Mouse (Mus musculus) midbrain, embryonic 14.5 days (tissue): ENCODE data around the gene Zfp84. TPM values are rescaled to one million over a fixed set of nuclear protein-coding genes. Genes with fewer than 3 reads are reported as not detected.

ENCODE experiments used
- ATAC-seq: fragments of 200-750 bp; cut with Nextera tagmentation; 2 replicates; pipeline ENCODE4 v1.8.0; 2017; ENCODE audit warnings: moderate number of reproducible peaks, moderate library complexity; ENCODE audit not compliant: low FRiP score, low TSS enrichment
- DNase-seq: peaks from one replicate; pipeline ENCODE4 v3.0.0-alpha.2; 2015
- H3K27ac ChIP-seq: fragments of 300-500 bp; sonication (generic); replicated peaks from 2 replicates; pipeline ENCODE4 v1.5.1; 2014; ENCODE audit warnings: mild to moderate bottlenecking, low read depth, low read length, moderate library complexity
- H3K27me3 ChIP-seq: fragments of 300-500 bp; sonication (generic); 2 replicates; pipeline ENCODE4 v1.6.1; 2014; ENCODE audit warnings: low read length, control low read depth, mixed read lengths; ENCODE audit not compliant: control insufficient read depth, insufficient read depth
- H3K36me3 ChIP-seq: fragments of 300-500 bp; sonication (generic); 2 replicates; pipeline ENCODE4 v1.6.1; 2014; ENCODE audit warnings: low read length, control low read depth; ENCODE audit not compliant: control insufficient read depth, insufficient read depth
- H3K4me1 ChIP-seq: fragments of 300-500 bp; sonication (generic); 2 replicates; pipeline ENCODE4 v1.6.1; 2014; ENCODE audit warnings: mild to moderate bottlenecking, antibody characterized with exemption, low read length, control low read depth; ENCODE audit not compliant: control insufficient read depth, insufficient read depth
- H3K4me2 ChIP-seq: fragments of 300-500 bp; sonication (generic); 2 replicates; pipeline ENCODE4 v1.6.1; 2014; ENCODE audit warnings: mild to moderate bottlenecking, low read length, moderate library complexity
- H3K4me3 ChIP-seq: fragments of 300-500 bp; sonication (generic); replicated peaks from 2 replicates; pipeline ENCODE4 v1.5.1; 2014; ENCODE audit warnings: low read depth, low read length
- H3K9ac ChIP-seq: fragments of 300-500 bp; sonication (generic); replicated peaks from 2 replicates; pipeline ENCODE4 v1.6.1; 2014; ENCODE audit warnings: mild to moderate bottlenecking, low read length, moderate library complexity
- H3K9me3 ChIP-seq: fragments of 300-500 bp; sonication (generic); 2 replicates; pipeline ENCODE4 v1.6.1; 2016; ENCODE audit warnings: low read length, control low read depth, mixed read lengths; ENCODE audit not compliant: control insufficient read depth
- WGBS: fragments of 180-500 bp; shearing (Covaris S2); extraction: QIAGEN DNeasy Blood & Tissue Kit; methylation state at CpG from one replicate; pipeline ENCODE4 v1.1.7; 2014; 5-methylcytosine and 5-hydroxymethylcytosine counted together
- polyA plus RNA-seq: library from polyadenylated mRNA; unstranded; fragments of >200 nt; fragmentation: Nextera tagmentation; extraction: Ambion mirVana; gene quantifications from 2 replicates; pipeline ENCODE4 v1.2.1, GENCODE M21; 2014

Gene Zfp84
- polyA plus RNA-seq, 1 experiment from 2014 or later: 21.0 TPM

DNA sequence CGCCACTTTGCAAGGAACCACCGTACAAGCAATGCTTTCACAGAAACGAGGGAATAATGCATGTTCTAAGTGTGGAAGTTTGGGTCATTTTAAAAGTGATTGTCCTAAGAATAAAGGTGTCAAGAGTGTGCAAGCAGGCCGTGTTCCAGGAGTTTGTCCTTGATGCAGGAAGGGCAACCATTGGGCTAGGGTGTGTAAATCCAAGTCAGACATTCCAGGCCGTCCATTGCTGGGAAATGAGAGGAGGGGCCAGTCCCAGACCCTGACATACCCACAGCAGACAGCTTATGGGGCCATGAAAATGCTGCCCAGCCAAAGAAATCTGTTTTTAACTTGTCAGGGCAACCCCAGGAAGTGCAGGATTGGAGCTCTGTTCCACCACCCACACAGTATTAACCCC lies 38.7 kb downstream of the Zfp84 start:
- no peak for ATAC-seq
- WGBS: 74% methylated on average over 5 of the region's 5 CpGs

DNA sequence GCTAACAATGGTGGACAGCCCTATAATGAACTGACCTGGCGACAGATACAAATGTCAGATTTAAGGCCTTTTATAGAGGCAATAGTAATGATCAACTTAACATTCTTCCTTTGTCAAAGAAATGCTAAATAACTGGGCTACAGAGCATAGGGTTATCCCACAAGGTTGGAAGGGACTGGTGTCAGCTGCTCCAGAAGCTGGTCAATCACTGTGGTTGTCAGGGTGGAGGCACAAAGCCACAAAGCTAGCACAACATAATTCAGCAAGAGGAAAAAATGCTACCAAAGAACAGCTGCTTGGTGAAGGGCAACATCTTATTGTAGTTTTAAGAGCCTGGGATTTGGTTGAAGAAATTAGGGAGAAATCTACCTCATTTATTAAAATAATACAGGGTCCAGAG lies 43.9 kb downstream of the Zfp84 start:
- ATAC-seq (no peak), DNase-seq (no peak)
- H3K27me3 ChIP-seq: no peaks in the 10 kb centered on the region
- H3K36me3 ChIP-seq: no peaks in the 10 kb centered on the region
- H3K27ac ChIP-seq: no peak overlapping the region
- no peak overlapping the region for H3K4me2 ChIP-seq
- H3K9me3 ChIP-seq: peaks cover 3% of the 10 kb centered on the region
- H3K4me1 ChIP-seq: peaks cover 22% of the 10 kb centered on the region
- WGBS: 96% methylated on average over 1 of the region's 1 CpGs
- no peak overlapping the region for H3K4me3 ChIP-seq
- no peak overlapping the region for H3K9ac ChIP-seq

More for the DNA sequence above, 38.7 kb downstream of the Zfp84 start:
- DNase-seq: no peak
- Histone ChIP-seq H3K9ac (no peak overlapping the region), H3K4me2 (no peak overlapping the region), H3K36me3 (no peaks in the 10 kb centered on the region), H3K4me3 (no peak overlapping the region), H3K27me3 (no peaks in the 10 kb centered on the region), H3K27ac (no peak overlapping the region), H3K4me1 (no peaks in the 10 kb centered on the region), H3K9me3 (peaks cover 3% of the 10 kb centered on the region)

GRCm38 (mm10) chr7:29814381-29814780 lies 46.0 kb downstream of the Zfp84 start:
- H3K4me1 ChIP-seq: peaks cover 34% of the 10 kb centered on the region
- ATAC-seq (no peak), DNase-seq (no peak)
- no peak overlapping the region for H3K27ac ChIP-seq
- 90% methylated on average over 2 of the region's 2 CpGs for WGBS
- H3K4me2 ChIP-seq: peak overlapping the region; percentile 79
- no peak overlapping the region for H3K9ac ChIP-seq
- H3K36me3 ChIP-seq: no peaks in the 10 kb centered on the region
- peak overlapping the region; percentile 59 for H3K4me3 ChIP-seq
- H3K9me3 ChIP-seq: peaks cover 3% of the 10 kb centered on the region
- H3K27me3 ChIP-seq: no peaks in the 10 kb centered on the region

DNA sequence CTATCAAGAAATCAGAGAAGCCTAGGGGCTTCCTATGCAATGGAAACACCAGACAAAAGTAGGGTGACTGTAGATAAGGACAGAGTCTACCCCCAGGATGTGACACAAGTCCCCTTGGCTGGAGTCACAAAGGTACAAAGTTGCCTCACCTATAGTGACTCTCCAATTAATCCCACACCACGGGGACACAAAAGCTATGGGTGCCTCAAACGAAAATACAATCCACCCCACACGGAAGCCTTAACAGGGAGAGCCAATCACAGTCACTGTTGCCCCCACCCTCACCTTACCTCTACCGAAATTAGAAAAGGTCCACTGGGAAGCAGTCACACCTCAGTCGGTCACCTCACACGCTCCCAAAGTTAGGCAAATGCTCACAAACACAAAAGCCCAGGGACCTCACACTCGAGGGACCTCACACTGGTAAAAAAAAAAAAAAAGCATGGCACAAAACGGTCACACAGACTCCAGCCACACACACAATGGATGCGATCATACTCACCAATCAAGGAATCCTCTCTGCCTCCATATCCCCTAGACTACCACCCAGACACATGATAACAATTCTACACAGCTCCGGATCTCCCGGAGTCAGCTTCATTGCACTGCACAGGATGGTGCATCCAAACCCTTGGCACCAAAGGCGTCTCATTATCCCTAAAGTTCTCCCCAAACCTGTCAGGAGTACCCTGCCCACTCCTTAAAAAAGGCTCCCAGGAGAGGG lies 46.9 kb downstream of the Zfp84 start:
- DNase-seq: no peak

DNA sequence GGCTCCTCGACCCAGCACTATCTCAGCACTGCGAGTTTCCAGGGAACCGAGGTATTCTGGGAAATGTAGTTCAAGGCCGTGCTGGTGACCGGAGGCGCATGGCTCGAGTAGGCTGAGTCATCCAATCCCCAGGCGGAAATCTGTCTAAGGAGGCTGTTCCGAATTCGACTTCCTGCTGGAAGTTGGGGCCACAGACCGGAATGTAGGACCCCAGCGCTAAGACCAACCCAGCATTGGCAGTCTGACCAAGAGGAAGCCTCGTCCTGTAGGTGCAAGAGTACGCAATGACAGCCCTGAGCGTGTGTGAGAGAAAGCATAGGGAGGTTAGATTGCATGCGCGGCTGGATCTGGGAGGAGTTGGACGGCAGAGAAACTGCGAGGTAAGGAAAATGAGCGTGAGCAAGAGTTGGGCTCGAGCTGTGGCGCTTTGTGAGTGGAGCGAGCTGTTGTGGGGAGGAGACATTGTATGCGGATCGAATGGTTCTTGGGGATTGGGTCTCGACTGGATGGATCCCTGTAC lies 47.6 kb downstream of the Zfp84 start, which contains the start of gene Zfp790:
TSS of gene Zfp790 (plus strand) at position 205 of the 520 bp plus-strand sequence.
- peak within 1 kb of the TSS; percentile 69 for H3K27ac ChIP-seq
- H3K4me3 ChIP-seq: peak within 1 kb of the TSS; percentile 59
- H3K36me3 ChIP-seq: no peaks in the 10 kb centered on the region
- peak; percentile 97 for DNase-seq
- H3K9ac ChIP-seq: peak within 1 kb of the TSS; percentile 58
- peak within 1 kb of the TSS; percentile 79 for H3K4me2 ChIP-seq
- peak; percentile 94 for ATAC-seq
- WGBS: under 1% methylated on average over 26 of the region's 26 CpGs
- H3K4me1 ChIP-seq: peaks cover 37% of the 10 kb centered on the region
- H3K27me3 ChIP-seq: no peaks in the 10 kb centered on the region
- H3K9me3 ChIP-seq: no peaks in the 10 kb centered on the region

More for the DNA sequence above, 46.9 kb downstream of the Zfp84 start:
- peaks cover 3% of the 10 kb centered on the region; the same call in 1 of the 2 replicates for H3K9me3 ChIP-seq
- no peaks in the 10 kb centered on the region for H3K36me3 ChIP-seq
- H3K4me1 ChIP-seq: peaks cover 37% of the 10 kb centered on the region
- WGBS: 2% methylated on average over 12 of the region's 12 CpGs
- no peaks in the 10 kb centered on the region for H3K27me3 ChIP-seq
- peak overlapping the region; percentile 79 for H3K4me2 ChIP-seq
- H3K4me3 ChIP-seq: peak overlapping the region; percentile 59
- peak overlapping the region; percentile 68 for H3K27ac ChIP-seq
- peak; percentile 61 for ATAC-seq
- H3K9ac ChIP-seq: peak overlapping the region; percentile 58

DNA sequence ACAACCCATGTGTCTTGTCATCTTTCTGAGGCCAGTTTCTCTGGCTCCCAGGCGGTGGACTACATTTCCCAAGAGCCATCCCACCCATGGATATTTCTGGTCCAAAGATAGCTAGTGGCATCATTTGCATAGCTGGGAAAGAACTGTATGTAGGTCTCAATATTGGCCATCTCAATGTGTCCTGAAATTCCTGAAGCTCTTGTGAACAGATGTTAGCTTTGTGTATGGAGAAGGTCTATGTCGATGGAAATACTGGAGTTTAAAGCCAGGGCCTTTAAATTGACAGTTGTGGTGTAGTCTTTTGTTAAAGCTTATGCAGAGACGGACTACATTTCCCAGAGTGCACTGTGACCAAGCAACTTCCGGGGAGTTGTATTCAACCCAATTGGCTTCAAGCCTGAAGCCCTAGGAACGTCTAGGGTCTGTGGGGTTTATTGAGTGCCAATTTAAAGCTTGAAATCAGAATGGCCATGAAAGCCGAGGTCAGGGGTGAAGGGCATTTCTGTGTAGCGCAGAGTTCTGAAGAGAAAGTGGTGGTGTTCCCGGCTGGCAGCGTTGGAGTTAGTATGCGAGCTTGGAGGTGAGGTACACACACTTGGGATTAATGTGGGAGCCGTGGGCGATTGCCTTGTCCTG lies 50.4 kb downstream of the Zfp84 start:
- no peaks in the 10 kb centered on the region for H3K27me3 ChIP-seq
- peak overlapping the region; percentile 77 for H3K27ac ChIP-seq
- peaks cover 37% of the 10 kb centered on the region for H3K4me1 ChIP-seq
- peak overlapping the region; percentile 38 for H3K9ac ChIP-seq
- H3K4me2 ChIP-seq: peak overlapping the region; percentile 70
- H3K36me3 ChIP-seq: peaks cover 16% of the 10 kb centered on the region
- 1% methylated on average over 12 of the region's 12 CpGs for WGBS
- H3K4me3 ChIP-seq: peak overlapping the region; percentile 43
- peak; percentile 75 for ATAC-seq
- peak; percentile 96 for DNase-seq
- H3K9me3 ChIP-seq: no peaks in the 10 kb centered on the region

GRCm38 (mm10) chr7:29828001-29828400 lies 59.6 kb downstream of the Zfp84 start:
- no peak overlapping the region for H3K9ac ChIP-seq
- no peaks in the 10 kb centered on the region for H3K9me3 ChIP-seq
- H3K4me2 ChIP-seq: no peak overlapping the region
- no peak for DNase-seq
- WGBS: 93% methylated on average over 12 of the region's 12 CpGs
- ATAC-seq: no peak
- no peaks in the 10 kb centered on the region for H3K27me3 ChIP-seq
- no peaks in the 10 kb centered on the region for H3K4me1 ChIP-seq
- no peak overlapping the region for H3K27ac ChIP-seq
- H3K36me3 ChIP-seq: peaks cover 82% of the 10 kb centered on the region
- H3K4me3 ChIP-seq: no peak overlapping the region
